Mouse (Mus musculus) lung, postnatal 0 days (tissue): ENCODE measurements around the gene Gm20388.

Experiments used
- CTCF ChIP-seq: IDR thresholded peaks from 2 replicates; pipeline ENCODE4 v1.5.1; 2016; ENCODE audit warnings: antibody characterized with exemption, mild to moderate bottlenecking
- EP300 ChIP-seq: IDR thresholded peaks from 2 replicates; pipeline ENCODE4 v1.6.1; 2016; ENCODE audit warnings: antibody characterized with exemption, mild to moderate bottlenecking, control low read depth

DNA sequence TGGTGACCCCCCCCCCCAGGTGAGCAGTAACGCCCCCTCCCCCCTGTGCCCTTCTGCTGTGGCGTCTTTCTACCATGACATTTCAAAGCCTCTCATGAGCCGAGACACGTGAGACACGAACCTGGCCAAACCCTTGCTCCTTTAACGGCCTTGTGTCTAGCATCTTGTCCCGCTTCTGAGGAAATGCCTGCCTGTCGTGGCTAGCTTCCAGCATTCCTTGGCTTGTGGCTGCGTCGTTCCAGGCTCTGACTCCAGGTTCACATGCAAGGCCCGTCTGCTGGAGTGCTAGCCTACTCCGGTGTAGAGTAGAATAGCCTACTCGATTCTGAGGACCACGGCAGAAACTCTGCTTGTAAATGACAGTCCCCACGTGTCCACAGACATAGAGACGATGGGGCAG, 467.7 kb downstream of the Gm20388 start:
- TF ChIP-seq EP300, result no peak
- no peak for TF ChIP-seq CTCF
